Mouse (Mus musculus) 416B (cell line): ENCODE results near the gene Ginm1.
A peak's percentile ranks its signal among the peaks of the same experiment; 100 is the strongest.

Source experiments
- DNase-seq: peaks from one replicate; pipeline ENCODE4 v3.0.0; 2011; ENCODE audit warnings: low read depth

Gene Ginm1

GRCm38 (mm10) chr10:7809937-7810336 lies 17.3 kb upstream of the Ginm1 start:
- peak; percentile 82 for DNase-seq

- peak; percentile 81 for DNase-seq
Observed at GRCm38 (mm10) chr10:7802519-7803140, 10.0 kb upstream of the Ginm1 start.

- no peak for DNase-seq
Observed at GRCm38 (mm10) chr10:7801258-7801657, 8.6 kb upstream of the Ginm1 start.

- no peak for DNase-seq
Observed at GRCm38 (mm10) chr10:7792254-7792750, 322 bp downstream of the Ginm1 start.

- DNase-seq = no peak
Observed at GRCm38 (mm10) chr10:7787319-7787718, 5.3 kb downstream of the Ginm1 start.

GRCm38 (mm10) chr10:7781214-7781613 lies 11.4 kb downstream of the Ginm1 start:
- no peak for DNase-seq

GRCm38 (mm10) chr10:7780238-7781176 lies 12.1 kb downstream of the Ginm1 start:
- peak; percentile 91 for DNase-seq

GRCm38 (mm10) chr10:7779751-7780237 lies 12.8 kb downstream of the Ginm1 start:
- no peak for DNase-seq

GRCm38 (mm10) chr10:7778361-7778760 lies 14.3 kb downstream of the Ginm1 start:
- no peak for DNase-seq

GRCm38 (mm10) chr10:7775421-7775820 lies 17.2 kb downstream of the Ginm1 start:
- no peak for DNase-seq

- no peak for DNase-seq
Observed at GRCm38 (mm10) chr10:7772769-7773168, 19.9 kb downstream of the Ginm1 start.

- no peak for DNase-seq
Observed at GRCm38 (mm10) chr10:7772346-7772745, 20.3 kb downstream of the Ginm1 start.

- peak; percentile 27 for DNase-seq
Observed at GRCm38 (mm10) chr10:7757544-7757943, 35.1 kb downstream of the Ginm1 start.

GRCm38 (mm10) chr10:7748752-7749151 lies 43.9 kb downstream of the Ginm1 start:
- DNase-seq = no peak

- peak; percentile 56 for DNase-seq
Observed at GRCm38 (mm10) chr10:7745528-7745927, 47.1 kb downstream of the Ginm1 start.

- DNase-seq = no peak
Observed at GRCm38 (mm10) chr10:7737914-7738313, 54.7 kb downstream of the Ginm1 start.

GRCm38 (mm10) chr10:7737122-7737521 lies 55.5 kb downstream of the Ginm1 start:
- no peak for DNase-seq

- no peak for DNase-seq
Observed at GRCm38 (mm10) chr10:7731582-7731981, 61.0 kb downstream of the Ginm1 start.

GRCm38 (mm10) chr10:7727011-7727410 lies 65.6 kb downstream of the Ginm1 start:
- peak; percentile 28 for DNase-seq

- DNase-seq = peak; percentile 17
Observed at GRCm38 (mm10) chr10:7726501-7726812, 66.2 kb downstream of the Ginm1 start.

GRCm38 (mm10) chr10:7725751-7726500 lies 66.7 kb downstream of the Ginm1 start, which contains the start of gene Katna1:
Katna1 (plus strand) TSS chr10:7726000.
- DNase-seq = peak; percentile 98
